Mouse (Mus musculus) C2C12 (cell line): ENCODE data around the gene Dmd.

Experiments
- CEBPB ChIP-seq: IDR thresholded peaks from one replicate; pipeline ENCODE4 v1.6.1; 2011; ENCODE audit warnings: low read depth, mild to moderate bottlenecking, control low read depth, moderate library complexity
- CTCF ChIP-seq: IDR thresholded peaks from one replicate; pipeline ENCODE4 v1.5.1; 2011; ENCODE audit not compliant: control insufficient read depth, insufficient read depth, insufficient read length
- MAX ChIP-seq: IDR thresholded peaks from one replicate; pipeline ENCODE4 v1.6.1; 2011; ENCODE audit warnings: mild to moderate bottlenecking, control low read depth
- MYOD1 ChIP-seq: IDR thresholded peaks from one replicate; pipeline ENCODE4 v1.6.1; 2011; ENCODE audit warnings: low read depth; ENCODE audit not compliant: control insufficient read depth, insufficient read length

GRCm38 (mm10) chrX:84640446-84640845 lies 1691.8 kb downstream of the Dmd start:
- TF ChIP-seq MAX: no peak
- no peak for TF ChIP-seq CEBPB
- TF ChIP-seq MYOD1: no peak
- no peak for TF ChIP-seq CTCF
